In the genomic region with DNA sequence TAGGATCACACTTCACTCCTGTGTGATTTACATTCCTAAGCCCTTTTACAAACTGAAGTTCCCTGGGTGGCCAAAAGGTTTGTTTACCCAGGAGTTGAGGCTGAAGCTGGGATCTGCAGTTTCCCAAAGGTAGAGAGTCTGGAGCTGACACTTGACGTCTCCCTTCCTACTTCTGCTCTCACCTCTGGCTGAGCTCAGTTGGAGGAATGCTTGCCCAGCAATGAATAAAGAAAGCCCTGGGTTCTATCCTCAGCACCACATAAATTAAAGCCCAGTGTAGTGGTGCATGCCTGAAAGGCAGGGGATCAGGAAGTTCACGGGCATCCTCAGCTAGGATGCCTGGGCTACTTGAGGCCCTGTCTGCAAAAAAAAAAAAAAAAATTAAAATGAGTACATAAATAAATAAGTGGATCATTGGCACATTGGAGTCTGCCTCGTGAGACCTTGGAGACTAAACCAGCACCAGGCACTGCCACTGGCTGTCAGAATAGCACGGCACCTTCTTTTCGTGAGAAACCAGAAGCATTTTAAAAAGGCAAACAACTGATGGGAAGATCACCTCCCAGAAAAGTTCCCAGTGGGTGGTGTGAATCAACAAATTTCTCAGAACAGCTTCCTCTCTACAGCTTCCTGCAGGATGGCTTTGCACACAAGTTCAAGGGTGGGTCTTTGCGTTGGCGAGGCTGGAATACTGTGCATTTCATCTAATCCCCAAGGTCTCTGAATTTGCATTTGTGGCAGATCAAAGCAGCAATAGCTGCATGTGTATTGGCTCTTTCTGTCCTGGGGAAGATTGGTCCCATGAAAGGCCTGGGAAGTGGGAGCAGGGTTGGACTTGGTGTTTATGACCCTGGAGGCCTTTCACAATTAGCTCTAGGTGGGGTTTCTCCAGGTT, we compare ENCODE assay signal across 21 mouse cellular contexts.
DNase-seq lines count a peak whose midpoint lies in the region; ATAC-seq lines count a peak whose summit lies in the region.
"Had no signal": no experiment of that assay in that cellular context is flagged by ENCODE, and none has a peak within 500 bp of the region (broad histone marks: within the 10 kb centered on the region; RNA-seq: fewer than 3 reads in every experiment).

No protein-coding gene starts in this region.

- peak overlapping the region; percentile 90 for H3K27ac ChIP-seq in lung, embryonic 15.5 days
- H3K27ac ChIP-seq in intestine, embryonic 15.5 days: no peak overlapping the region
- H3K27ac ChIP-seq in midbrain, embryonic 11.5 days (ENCODE audit: low read depth, low read length): no peak overlapping the region
- H3K27ac ChIP-seq: embryonic facial prominence, embryonic 13.5 days; forebrain, embryonic 10.5 days; hindbrain, embryonic 14.5 days; limb, embryonic 12.5 days; liver, embryonic 15.5 days; midbrain, embryonic 15.5 days; neural tube, embryonic 15.5 days had no signal

- no peak overlapping the region for H3K4me2 ChIP-seq in lung, embryonic 15.5 days
- no peak overlapping the region for H3K4me2 ChIP-seq in intestine, embryonic 15.5 days (replicated peaks)
- no peak overlapping the region for H3K4me2 ChIP-seq in midbrain, embryonic 11.5 days
- H3K4me2 ChIP-seq: embryonic facial prominence, embryonic 13.5 days; heart, embryonic 11.5 days; hindbrain, embryonic 14.5 days; limb, embryonic 12.5 days; liver, embryonic 15.5 days; midbrain, embryonic 15.5 days; neural tube, embryonic 15.5 days had no signal

- no peak overlapping the region for H3K4me3 ChIP-seq in lung, embryonic 15.5 days
- H3K4me3 ChIP-seq in intestine, embryonic 15.5 days (replicated peaks): no peak overlapping the region
- no peak overlapping the region for H3K4me3 ChIP-seq in midbrain, embryonic 11.5 days (ENCODE audit: low read depth, low read length)
- H3K4me3 ChIP-seq: embryonic facial prominence, embryonic 13.5 days; forebrain, embryonic 10.5 days; limb, embryonic 12.5 days; liver, embryonic 15.5 days; midbrain, embryonic 15.5 days; neural tube, embryonic 15.5 days had no signal

- 43% methylated on average over 7 of the region's 7 CpGs for WGBS in lung, embryonic 15.5 days
- WGBS in intestine, embryonic 15.5 days: 69% methylated on average over 7 of the region's 7 CpGs
- WGBS in midbrain, embryonic 11.5 days: 50% methylated on average over 7 of the region's 7 CpGs

- no peaks in the 10 kb centered on the region for H3K36me3 ChIP-seq in lung, embryonic 15.5 days
- no peaks in the 10 kb centered on the region for H3K36me3 ChIP-seq in intestine, embryonic 15.5 days
- H3K36me3 ChIP-seq in midbrain, embryonic 11.5 days (ENCODE audit: control insufficient read depth, insufficient read depth, low read length): no peaks in the 10 kb centered on the region
- H3K36me3 ChIP-seq: embryonic facial prominence, embryonic 13.5 days; forebrain, embryonic 10.5 days; G1E; limb, embryonic 12.5 days; liver, embryonic 15.5 days; midbrain, embryonic 15.5 days; neural tube, embryonic 15.5 days had no signal

- ATAC-seq in frontal cortex, adult (ENCODE audit: low TSS enrichment): no peak
- no peak for ATAC-seq in lung, embryonic 15.5 days (ENCODE audit: borderline replicate concordance, extremely low read depth, low FRiP score, low TSS enrichment)
- ATAC-seq in intestine, embryonic 15.5 days: no peak
- no peak for ATAC-seq in midbrain, embryonic 11.5 days (ENCODE audit: low FRiP score)
- ATAC-seq: forebrain, embryonic 16.5 days; midbrain, embryonic 15.5 days had no signal

- no peaks in the 10 kb centered on the region for H3K9me3 ChIP-seq in lung, embryonic 15.5 days
- no peaks in the 10 kb centered on the region for H3K9me3 ChIP-seq in intestine, embryonic 15.5 days
- H3K9me3 ChIP-seq in midbrain, embryonic 11.5 days (ENCODE audit: control insufficient read depth, low read length): no peaks in the 10 kb centered on the region
- H3K9me3 ChIP-seq: embryonic facial prominence, embryonic 13.5 days; forebrain, embryonic 10.5 days; G1E; limb, embryonic 12.5 days; liver, embryonic 15.5 days; midbrain, embryonic 15.5 days; neural tube, embryonic 15.5 days had no signal

- DNase-seq in frontal cortex, adult 2 months (ENCODE audit: extremely low spot score in 1 of 2, low spot score in 1 of 2): peak; percentile 18 to 47
- no peak for DNase-seq in lung, postnatal 14 days
- peak; percentile 27 for DNase-seq in right cerebral cortex, adult 2 months (ENCODE audit: low spot score in 2 of 2)
- no peak for DNase-seq in right cerebral cortex, postnatal 10 days (ENCODE audit: low spot score in 2 of 2)
- no peak for DNase-seq in midbrain, embryonic 11.5 days (ENCODE audit: low spot score, missing footprints)
- DNase-seq: embryo, embryonic 11 days; thymus, postnatal 4 days had no signal

- H3K27me3 ChIP-seq in lung, embryonic 15.5 days: no peaks in the 10 kb centered on the region
- H3K27me3 ChIP-seq in intestine, embryonic 15.5 days (replicated peaks): no peaks in the 10 kb centered on the region
- no peaks in the 10 kb centered on the region for H3K27me3 ChIP-seq in midbrain, embryonic 11.5 days (ENCODE audit: control insufficient read depth, insufficient read depth, low read length)
- H3K27me3 ChIP-seq: CH12.LX; embryonic facial prominence, embryonic 13.5 days; midbrain, embryonic 15.5 days; neural tube, embryonic 15.5 days had no signal

- peaks cover 72% of the 10 kb centered on the region for H3K4me1 ChIP-seq in lung, embryonic 15.5 days
- H3K4me1 ChIP-seq in intestine, embryonic 15.5 days (replicated peaks): peaks cover 8% of the 10 kb centered on the region; the same call in 1 of the 2 replicates
- no peaks in the 10 kb centered on the region; the same call in 1 of the 2 replicates for H3K4me1 ChIP-seq in midbrain, embryonic 11.5 days (ENCODE audit: control insufficient read depth, insufficient read depth, low read length)
- H3K4me1 ChIP-seq: liver, embryonic 15.5 days had no signal

- H3K9ac ChIP-seq in lung, embryonic 15.5 days: no peak overlapping the region
- H3K9ac ChIP-seq in intestine, embryonic 15.5 days: no peak overlapping the region
- no peak overlapping the region for H3K9ac ChIP-seq in midbrain, embryonic 11.5 days (ENCODE audit: low read length)
- H3K9ac ChIP-seq: embryonic facial prominence, embryonic 13.5 days; hindbrain, embryonic 14.5 days; limb, embryonic 12.5 days; liver, embryonic 15.5 days; midbrain, embryonic 15.5 days; neural tube, embryonic 15.5 days had no signal

Comparison
In these comparisons a context has a peak if more than half of its experiments do, and no peak if none do; other contexts are left out.
1. DNase-seq: peak in frontal cortex, adult 2 months (2 of 2) and right cerebral cortex, adult 2 months (2 of 2); none in lung, postnatal 14 days (single experiment), right cerebral cortex, postnatal 10 days (0 of 2) and midbrain, embryonic 11.5 days (single experiment).